Mouse (Mus musculus) midbrain, embryonic 14.5 days (tissue): ENCODE measurements around the gene Map3k12. TPM values are rescaled to one million over a fixed set of nuclear protein-coding genes. Genes with fewer than 3 reads are reported as not detected.

Experiments used
- ATAC-seq: fragments of 200-750 bp; cut with Nextera tagmentation; 2 replicates; pipeline ENCODE4 v1.8.0; 2017; ENCODE audit warnings: moderate number of reproducible peaks, moderate library complexity; ENCODE audit not compliant: low FRiP score, low TSS enrichment
- DNase-seq: peaks from one replicate; pipeline ENCODE4 v3.0.0-alpha.2; 2015
- H3K27ac ChIP-seq: fragments of 300-500 bp; sonication (generic); replicated peaks from 2 replicates; pipeline ENCODE4 v1.5.1; 2014; ENCODE audit warnings: mild to moderate bottlenecking, low read depth, low read length, moderate library complexity
- H3K27me3 ChIP-seq: fragments of 300-500 bp; sonication (generic); 2 replicates; pipeline ENCODE4 v1.6.1; 2014; ENCODE audit warnings: low read length, control low read depth, mixed read lengths; ENCODE audit not compliant: control insufficient read depth, insufficient read depth
- H3K36me3 ChIP-seq: fragments of 300-500 bp; sonication (generic); 2 replicates; pipeline ENCODE4 v1.6.1; 2014; ENCODE audit warnings: low read length, control low read depth; ENCODE audit not compliant: control insufficient read depth, insufficient read depth
- H3K4me1 ChIP-seq: fragments of 300-500 bp; sonication (generic); 2 replicates; pipeline ENCODE4 v1.6.1; 2014; ENCODE audit warnings: mild to moderate bottlenecking, antibody characterized with exemption, low read length, control low read depth; ENCODE audit not compliant: control insufficient read depth, insufficient read depth
- H3K4me2 ChIP-seq: fragments of 300-500 bp; sonication (generic); 2 replicates; pipeline ENCODE4 v1.6.1; 2014; ENCODE audit warnings: mild to moderate bottlenecking, low read length, moderate library complexity
- H3K4me3 ChIP-seq: fragments of 300-500 bp; sonication (generic); replicated peaks from 2 replicates; pipeline ENCODE4 v1.5.1; 2014; ENCODE audit warnings: low read depth, low read length
- H3K9ac ChIP-seq: fragments of 300-500 bp; sonication (generic); replicated peaks from 2 replicates; pipeline ENCODE4 v1.6.1; 2014; ENCODE audit warnings: mild to moderate bottlenecking, low read length, moderate library complexity
- H3K9me3 ChIP-seq: fragments of 300-500 bp; sonication (generic); 2 replicates; pipeline ENCODE4 v1.6.1; 2016; ENCODE audit warnings: low read length, control low read depth, mixed read lengths; ENCODE audit not compliant: control insufficient read depth
- WGBS: fragments of 180-500 bp; shearing (Covaris S2); extraction: QIAGEN DNeasy Blood & Tissue Kit; methylation state at CpG from one replicate; pipeline ENCODE4 v1.1.7; 2014; 5-methylcytosine and 5-hydroxymethylcytosine counted together
- polyA plus RNA-seq: library from polyadenylated mRNA; unstranded; fragments of >200 nt; fragmentation: Nextera tagmentation; extraction: Ambion mirVana; gene quantifications from 2 replicates; pipeline ENCODE4 v1.2.1, GENCODE M21; 2014

The Map3k12 gene
- polyA plus RNA-seq, 1 experiment from 2014 or later = 44.2 TPM

DNA sequence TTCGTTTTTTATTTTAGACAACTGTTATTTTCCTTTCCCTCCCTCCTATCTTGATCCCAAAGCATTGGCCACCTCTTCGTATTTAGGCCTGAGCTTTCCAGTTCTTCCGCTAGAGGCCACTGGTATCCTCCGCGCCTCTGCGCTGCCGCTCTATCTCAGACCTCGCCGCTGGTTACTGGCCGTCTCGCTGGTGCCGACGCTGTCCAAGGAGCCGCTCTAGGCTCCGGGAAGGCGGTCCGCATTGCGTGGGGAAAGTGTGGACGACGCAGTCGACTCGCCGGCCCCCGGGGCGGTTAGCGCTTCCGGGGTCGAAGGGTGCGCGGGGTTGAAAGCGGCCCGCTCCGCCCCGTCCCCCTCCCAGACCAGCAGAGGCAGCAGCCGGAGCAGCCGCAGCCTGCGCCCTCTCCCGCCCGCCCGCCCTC, 46.7 kb downstream of the Map3k12 start, which contains the start of gene Pcbp2:
TSS of gene Pcbp2 (plus strand) at position 357 of the 422 bp plus-strand sequence.
- DNase-seq (peak; percentile 99), ATAC-seq (peak; percentile 98)
- H3K4me2 ChIP-seq = peak within 1 kb of the TSS; percentile 75
- WGBS = under 1% methylated on average over 38 of the region's 40 CpGs
- peaks cover 20% of the 10 kb centered on the region for H3K36me3 ChIP-seq
- no peaks in the 10 kb centered on the region for H3K9me3 ChIP-seq
- peak within 1 kb of the TSS; percentile 95 for H3K27ac ChIP-seq
- H3K4me3 ChIP-seq = peak within 1 kb of the TSS; percentile 76
- H3K9ac ChIP-seq = peak within 1 kb of the TSS; percentile 89
- H3K27me3 ChIP-seq = no peaks in the 10 kb centered on the region
- peaks cover 10% of the 10 kb centered on the region; the same call in 1 of the 2 replicates for H3K4me1 ChIP-seq

DNA sequence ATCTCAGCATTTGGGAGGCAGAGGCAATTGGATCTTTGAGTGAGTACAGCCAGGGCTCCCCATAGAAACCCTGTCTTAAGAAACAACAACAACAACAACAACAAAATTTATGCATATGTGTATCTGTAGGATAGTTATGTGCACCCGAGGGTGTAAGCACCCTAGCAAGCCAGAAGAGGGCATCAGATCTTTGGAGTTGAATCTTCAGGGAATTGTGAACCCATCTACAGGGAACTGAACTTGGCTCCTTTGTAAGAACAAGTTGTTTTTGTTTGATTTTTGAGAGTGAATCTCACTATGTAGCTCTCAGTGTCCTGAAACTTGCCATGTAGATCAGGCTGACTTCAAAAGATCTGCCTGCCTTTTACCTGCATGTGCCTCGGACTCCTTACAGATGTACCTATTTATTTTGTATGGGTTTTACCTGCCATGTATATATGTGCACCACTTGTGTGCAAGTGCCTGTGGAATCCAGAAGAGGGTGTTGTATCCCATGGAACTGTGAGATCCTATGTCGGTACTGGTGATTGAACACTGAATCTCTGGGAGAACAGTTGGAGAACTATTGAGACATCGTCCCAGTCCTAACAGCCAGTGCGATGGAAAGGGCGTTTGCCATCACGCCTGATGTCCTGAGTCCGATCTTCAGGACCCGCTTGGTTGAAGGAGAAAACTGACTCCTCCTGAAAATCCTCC, 48.0 kb downstream of the Map3k12 start:
- H3K9ac ChIP-seq = no peak overlapping the region
- no peaks in the 10 kb centered on the region for H3K9me3 ChIP-seq
- H3K4me1 ChIP-seq = peaks cover 10% of the 10 kb centered on the region; the same call in 1 of the 2 replicates
- no peak overlapping the region for H3K4me3 ChIP-seq
- H3K27me3 ChIP-seq = no peaks in the 10 kb centered on the region
- H3K4me2 ChIP-seq = no peak overlapping the region
- ATAC-seq (no peak), DNase-seq (no peak)
- H3K36me3 ChIP-seq = peaks cover 7% of the 10 kb centered on the region; the same call in 1 of the 2 replicates
- no peak overlapping the region for H3K27ac ChIP-seq
- 96% methylated on average over 9 of the region's 9 CpGs for WGBS

DNA sequence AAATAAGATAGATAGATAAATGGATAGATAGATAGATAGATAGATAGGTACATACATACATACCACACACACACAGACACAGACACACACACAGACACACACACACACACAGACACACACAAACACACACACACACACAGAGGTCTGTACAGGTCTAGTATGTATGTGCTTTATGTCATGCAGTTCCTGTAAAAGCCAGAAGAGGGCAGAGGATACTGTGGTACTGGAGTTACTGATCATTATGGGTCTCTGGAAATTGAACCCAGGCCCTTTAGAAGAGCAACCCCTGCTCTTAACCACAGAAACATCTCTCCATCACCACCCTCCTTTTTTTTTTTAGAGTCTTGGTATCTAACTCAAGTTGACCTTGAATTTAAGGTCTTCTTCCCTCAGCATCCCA, 53.2 kb downstream of the Map3k12 start:
- H3K9ac ChIP-seq = no peak overlapping the region
- no peaks in the 10 kb centered on the region for H3K9me3 ChIP-seq
- 0 out of 2 replicates have a peak, but pooled peaks cover 6% of the 10 kb centered on the region for H3K36me3 ChIP-seq
- no peak overlapping the region for H3K4me3 ChIP-seq
- peaks cover 8% of the 10 kb centered on the region for H3K4me1 ChIP-seq
- no peak for ATAC-seq
- H3K27ac ChIP-seq = no peak overlapping the region
- peak; percentile 37 for DNase-seq
- H3K27me3 ChIP-seq = no peaks in the 10 kb centered on the region
- H3K4me2 ChIP-seq = no peak overlapping the region

DNA sequence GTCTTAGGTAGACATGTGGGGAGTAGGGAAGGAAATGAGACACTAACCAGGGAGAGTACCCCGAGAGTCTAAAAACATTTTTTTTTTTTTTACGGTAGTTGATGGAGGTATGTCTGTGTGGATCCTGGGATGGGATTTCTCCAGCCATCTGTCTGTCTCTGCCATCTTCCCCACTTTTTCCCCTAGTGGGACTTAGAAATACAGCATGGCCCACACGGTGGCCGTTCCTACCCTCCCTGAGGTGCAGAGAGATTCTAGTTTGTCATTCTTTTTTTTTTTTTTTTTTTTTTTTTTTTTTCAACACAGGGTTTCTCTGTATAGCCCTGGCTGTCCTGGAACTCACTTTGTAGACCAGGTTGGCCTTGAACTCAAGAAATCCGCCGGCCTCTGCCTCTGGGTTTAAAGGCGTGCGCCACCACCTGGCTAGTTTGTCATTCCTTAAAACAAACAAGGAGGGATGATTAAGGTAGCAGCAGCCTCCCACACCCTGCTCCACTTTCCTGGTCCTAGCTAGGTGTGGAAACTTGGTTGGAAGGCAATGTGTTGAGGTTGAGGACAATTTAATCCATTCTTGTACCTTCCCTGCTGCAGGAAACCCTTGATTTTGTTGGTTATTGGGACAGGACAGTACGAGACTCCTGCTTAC, 55.3 kb downstream of the Map3k12 start:
- H3K4me2 ChIP-seq = no peak overlapping the region
- ATAC-seq = no peak
- no peak overlapping the region for H3K9ac ChIP-seq
- H3K4me3 ChIP-seq = no peak overlapping the region
- 0 out of 2 replicates have a peak, but pooled peaks cover 6% of the 10 kb centered on the region for H3K36me3 ChIP-seq
- H3K27me3 ChIP-seq = no peaks in the 10 kb centered on the region
- H3K9me3 ChIP-seq = no peaks in the 10 kb centered on the region
- H3K27ac ChIP-seq = no peak overlapping the region
- DNase-seq = no peak
- peaks cover 8% of the 10 kb centered on the region for H3K4me1 ChIP-seq
- WGBS = 87% methylated on average over 9 of the region's 9 CpGs

DNA sequence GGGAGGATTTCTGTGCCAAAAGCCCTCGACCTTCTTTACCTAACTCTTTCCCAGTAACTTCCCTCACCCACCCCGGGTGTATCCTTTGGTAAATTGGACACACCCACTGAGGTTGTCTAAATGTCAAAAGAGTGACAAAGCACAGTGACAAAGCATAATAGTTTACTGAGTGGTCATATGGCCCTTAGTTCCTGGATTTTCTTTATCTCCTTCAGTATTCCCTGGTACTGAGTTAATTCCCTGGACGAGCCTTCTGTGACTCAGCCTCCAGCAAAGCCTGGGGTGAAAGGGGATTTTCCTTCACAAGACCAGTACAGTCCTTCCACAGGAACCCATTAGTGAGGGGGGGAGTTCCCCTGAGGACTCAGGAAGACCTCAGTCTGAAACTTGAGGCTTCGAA, 55.9 kb downstream of the Map3k12 start:
- ATAC-seq (no peak), DNase-seq (no peak)
- 77% methylated on average over 4 of the region's 4 CpGs for WGBS
- H3K4me2 ChIP-seq = no peak overlapping the region
- H3K9me3 ChIP-seq = no peaks in the 10 kb centered on the region
- H3K27ac ChIP-seq = no peak overlapping the region
- no peak overlapping the region for H3K9ac ChIP-seq
- no peak overlapping the region for H3K4me3 ChIP-seq
- no peaks in the 10 kb centered on the region for H3K27me3 ChIP-seq
- 0 out of 2 replicates have a peak, but pooled peaks cover 6% of the 10 kb centered on the region for H3K36me3 ChIP-seq
- peaks cover 8% of the 10 kb centered on the region for H3K4me1 ChIP-seq

DNA sequence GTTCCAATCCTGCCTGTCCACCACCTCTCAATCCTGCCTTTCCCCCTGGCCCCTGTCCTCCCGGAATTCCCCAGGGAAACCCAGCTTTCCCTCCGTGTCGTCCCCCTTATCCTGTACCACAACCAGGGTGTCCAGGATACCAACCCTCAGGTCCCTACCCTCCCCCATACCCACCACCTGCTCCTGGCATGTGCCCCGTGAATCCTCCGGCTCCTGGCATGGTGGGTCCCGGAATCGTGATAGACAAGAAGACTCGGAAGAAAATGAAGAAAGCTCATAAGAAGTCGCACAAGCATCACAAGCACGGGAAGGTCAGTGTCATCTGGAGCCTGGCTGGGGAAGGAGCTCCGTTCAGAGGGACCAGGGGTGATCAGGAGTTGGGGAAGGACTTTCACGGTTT, 56.5 kb downstream of the Map3k12 start:
- Histone ChIP-seq H3K4me1 (peaks cover 8% of the 10 kb centered on the region), H3K9me3 (no peaks in the 10 kb centered on the region), H3K4me2 (0 out of 2 replicates have a peak overlapping the region, but pooled peaks have one; percentile 6), H3K27me3 (no peaks in the 10 kb centered on the region), H3K36me3 (0 out of 2 replicates have a peak, but pooled peaks cover 6% of the 10 kb centered on the region), H3K27ac (no peak overlapping the region), H3K4me3 (no peak overlapping the region), H3K9ac (no peak overlapping the region)
- WGBS = 79% methylated on average over 12 of the region's 12 CpGs
- DNase-seq (no peak), ATAC-seq (no peak)

DNA sequence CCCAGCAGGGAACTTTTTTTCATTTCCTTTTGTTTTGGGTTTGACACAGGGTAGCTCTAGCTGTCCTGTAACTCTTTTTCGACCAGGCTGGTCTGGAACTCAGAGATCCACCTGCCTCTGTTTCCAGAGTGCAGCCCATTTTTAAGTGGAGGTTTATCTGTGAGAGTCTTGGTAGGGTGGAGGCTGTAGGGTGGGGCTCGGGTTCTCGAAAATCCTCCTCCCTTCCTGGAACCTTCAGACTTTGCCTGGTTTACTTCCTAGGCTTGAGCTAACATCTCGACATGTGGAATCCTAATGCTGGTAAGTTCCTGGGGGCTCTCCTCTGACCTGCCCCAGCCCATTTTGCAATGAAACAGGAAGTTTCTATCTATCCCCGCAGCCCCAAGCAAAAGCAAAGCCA, 57.0 kb downstream of the Map3k12 start:
- ATAC-seq = no peak
- H3K27ac ChIP-seq = no peak overlapping the region
- peak overlapping the region; percentile 63 for H3K4me2 ChIP-seq
- whole genome bisulfite sequencing = 70% methylated on average over 5 of the region's 5 CpGs
- peaks cover 8% of the 10 kb centered on the region for H3K4me1 ChIP-seq
- H3K9ac ChIP-seq = no peak overlapping the region
- DNase-seq = no peak
- H3K27me3 ChIP-seq = no peaks in the 10 kb centered on the region
- H3K9me3 ChIP-seq = no peaks in the 10 kb centered on the region
- peak overlapping the region; percentile 45; the same call in 1 of the 2 replicates for H3K4me3 ChIP-seq
- H3K36me3 ChIP-seq = 0 out of 2 replicates have a peak, but pooled peaks cover 6% of the 10 kb centered on the region

DNA sequence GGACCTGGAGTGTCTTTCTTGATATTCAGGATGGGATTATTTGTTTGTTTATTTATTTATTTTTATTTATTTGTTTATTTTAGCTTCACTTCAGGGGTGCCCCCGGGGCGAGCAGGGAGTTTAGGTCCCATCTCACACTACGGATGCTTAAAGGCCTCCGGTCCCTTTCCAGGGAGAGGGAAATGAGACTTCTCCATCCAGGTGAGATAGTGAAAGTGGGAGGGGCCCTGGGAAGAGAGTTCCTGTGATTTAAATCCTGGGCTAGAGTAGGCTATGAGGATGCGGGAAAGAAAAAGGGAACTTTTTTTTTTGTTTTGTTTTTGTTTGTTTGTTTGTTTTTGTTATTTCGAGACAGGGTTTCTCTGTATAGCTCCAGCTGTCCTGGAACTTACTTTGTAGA, 57.5 kb downstream of the Map3k12 start:
- peak overlapping the region; percentile 34; the same call in 1 of the 2 replicates for H3K27ac ChIP-seq

More for the DNA sequence above, 57.5 kb downstream of the Map3k12 start:
- Histone ChIP-seq H3K9me3 (no peaks in the 10 kb centered on the region), H3K4me3 (peak overlapping the region; percentile 45), H3K27me3 (no peaks in the 10 kb centered on the region), H3K4me2 (peak overlapping the region; percentile 63), H3K9ac (peak overlapping the region; percentile 47), H3K4me1 (peaks cover 8% of the 10 kb centered on the region), H3K36me3 (0 out of 2 replicates have a peak, but pooled peaks cover 6% of the 10 kb centered on the region)
- no peak for ATAC-seq
- DNase-seq = no peak
- WGBS = 44% methylated on average over 6 of the region's 6 CpGs
